ENCODE assay signal across 8 mouse cellular contexts in the genomic region with DNA sequence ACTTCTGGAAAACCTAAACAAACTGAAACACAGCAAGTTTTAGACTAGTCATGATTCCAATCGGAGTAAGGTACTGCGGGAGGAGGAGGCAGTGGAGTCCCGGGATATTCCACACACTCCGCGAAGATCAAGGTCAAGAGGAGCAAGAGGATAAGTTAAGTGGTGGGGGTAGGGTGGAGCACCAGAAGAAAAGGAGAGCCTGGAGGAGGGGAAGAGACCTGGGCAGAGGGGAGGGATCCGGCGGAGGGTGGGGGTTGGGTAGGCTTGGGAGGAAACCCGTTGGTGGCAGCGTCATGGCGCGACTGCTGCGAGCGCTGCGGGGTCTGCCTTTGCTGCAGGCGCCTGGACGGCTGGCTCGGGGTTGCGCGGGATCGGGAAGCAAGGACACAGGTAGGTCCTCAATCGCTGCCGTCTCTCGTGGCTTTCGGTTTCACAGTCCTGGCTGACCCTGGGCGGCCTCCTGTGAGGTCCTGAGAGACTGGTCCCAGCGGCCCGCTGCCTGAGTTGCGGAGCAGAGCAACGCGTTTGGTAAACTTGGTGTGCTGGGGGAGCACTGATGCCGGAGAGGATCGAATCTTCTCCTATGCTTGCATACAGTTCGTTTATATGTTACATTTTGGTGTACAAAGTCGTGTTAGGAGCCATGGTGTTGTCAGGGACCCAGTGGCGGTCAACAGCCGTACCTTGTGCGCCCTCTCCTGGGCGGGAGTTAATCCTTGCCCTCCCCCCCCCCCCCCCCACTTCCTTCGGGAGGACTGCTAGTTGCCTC. TPM values are rescaled to one million over a fixed set of nuclear protein-coding genes. Genes with fewer than 3 reads are reported as not detected.
A peak's percentile ranks its signal among the peaks of the same experiment; 100 is the strongest.
DNase-seq lines count a peak whose midpoint lies in the region; ATAC-seq lines count a peak whose summit lies in the region.

A gene (plus strand): TSS at position 51 of the 769 bp plus-strand sequence.

- peak within 1 kb of the TSS; percentile 67 for H3K4me2 ChIP-seq in intestine, embryonic 15.5 days (replicated peaks)

- no peaks in the 10 kb centered on the region for H3K4me1 ChIP-seq in intestine, embryonic 15.5 days (replicated peaks)

- no peaks in the 10 kb centered on the region for H3K9me3 ChIP-seq in intestine, embryonic 15.5 days

- intact Hi-C loops in left cerebral cortex, postnatal 14 days (cut with DNase I) = no loop called here

- DNase-seq in adrenal gland, adult 2 months = peak; percentile 87
- peak; percentile 84 for DNase-seq in embryo, embryonic 9.5 days (ENCODE audit: extremely low spot score)
- peak; percentile 29 to 66 for DNase-seq in gastrocnemius, postnatal 4 days (ENCODE audit: low spot score in 2 of 2)
- DNase-seq in left cerebral cortex, postnatal 14 days (ENCODE audit: low spot score in 2 of 2) = peak; percentile 60 to 65
- peak; percentile 74 for DNase-seq in right cerebral cortex, postnatal 14 days
- DNase-seq in urinary bladder, postnatal 36 days (ENCODE audit: low spot score in 2 of 2) = peak; percentile 72 to 77

- H3K27ac ChIP-seq in intestine, embryonic 15.5 days = peak within 1 kb of the TSS; percentile 75

- no peaks in the 10 kb centered on the region for H3K27me3 ChIP-seq in intestine, embryonic 15.5 days (replicated peaks)

- peak within 1 kb of the TSS; percentile 69 for H3K9ac ChIP-seq in intestine, embryonic 15.5 days

- H3K4me3 ChIP-seq in intestine, embryonic 15.5 days (replicated peaks) = peak within 1 kb of the TSS; percentile 62

- H3K36me3 ChIP-seq in intestine, embryonic 15.5 days = no peaks in the 10 kb centered on the region

- under 1% methylated on average over 39 of the region's 39 CpGs for WGBS in intestine, embryonic 15.5 days

- peak; percentile 94 for ATAC-seq in intestine, embryonic 15.5 days
- ATAC-seq in megakaryocyte-erythroid progenitor cell, adult 5-6 weeks (replicated peaks; ENCODE audit: low FRiP score, low TSS enrichment, poor library complexity, severe bottlenecking) = peak; percentile 81

RNA-seq across cellular contexts. Expression of the gene that starts here (rescaled TPM):
- total RNA-seq in adrenal gland, adult 2 months (2021) = 10 to 100 TPM; 26.2 to 28.7 TPM
- polyA plus RNA-seq in adrenal gland, adult 2 months (2012; rRNA removed) = 10.4 and 14.3 TPM in 2 replicates
- total RNA-seq in gastrocnemius, postnatal 4 days (2021) = 1 to 10 TPM; 4.0 to 6.7 TPM
- polyA plus RNA-seq in intestine, embryonic 15.5 days (2015; fragmentation: Nextera tagmentation; extraction: Ambion mirVana) = 21.6 and 22.7 TPM in 2 replicates
- 10 to 100 TPM; 15.0 to 16.3 TPM for total RNA-seq in left cerebral cortex, postnatal 14 days (2021)
- total RNA-seq in megakaryocyte-erythroid progenitor cell, adult 5-6 weeks (2014; fragmentation: Nextera tagmentation) = 23.4 and 24.3 TPM in 2 replicates
- 12.1 and 34.6 TPM in 2 replicates for total RNA-seq in megakaryocyte-erythroid progenitor cell, adult 5-6 weeks (2017)

Comparison
In these comparisons a context has a peak if more than half of its experiments do, and no peak if none do; other contexts are left out.
1. Peak in every context shown above with its lines: DNase-seq, ATAC-seq, H3K4me3 ChIP-seq and H3K27ac ChIP-seq.